In the genomic region with DNA sequence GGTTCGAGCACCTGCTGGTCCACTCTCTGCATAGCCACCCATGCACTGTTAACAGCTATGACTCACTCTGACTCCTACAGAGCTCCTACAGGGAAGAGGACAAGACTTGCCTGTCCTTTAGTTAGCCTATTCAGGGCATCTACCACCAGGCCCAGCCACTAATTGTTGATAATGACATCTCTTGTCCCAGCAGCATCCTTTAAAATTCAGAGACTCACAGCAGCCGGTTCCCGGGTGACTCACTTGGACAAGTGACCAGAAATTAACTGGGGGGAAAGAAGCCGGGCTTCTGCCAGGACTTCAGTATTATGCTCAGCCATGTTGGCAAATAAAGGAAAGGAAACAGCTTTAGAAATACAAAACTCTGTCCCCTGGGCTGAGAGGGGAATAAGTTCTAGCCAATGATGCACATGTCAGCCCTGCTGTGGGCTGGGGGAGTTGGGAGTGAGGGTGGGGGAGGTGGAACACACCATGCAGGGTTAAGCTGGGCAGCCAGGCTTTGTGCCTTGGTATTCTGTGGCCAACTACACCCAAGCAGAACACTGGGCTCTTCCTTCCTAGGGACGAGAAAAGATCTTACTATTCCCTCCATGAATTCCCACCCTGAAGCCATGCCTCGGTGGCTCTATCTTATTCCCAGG, we compare ENCODE assay signal across 12 mouse cellular contexts.
DNase-seq lines count a peak whose midpoint lies in the region; ATAC-seq lines count a peak whose summit lies in the region.
"Had no signal": no experiment of that assay in that cellular context is flagged by ENCODE, and none has a peak within 500 bp of the region (broad histone marks: within the 10 kb centered on the region; RNA-seq: fewer than 3 reads in every experiment).

No protein-coding gene starts in this region.

- peaks cover 10% of the 10 kb centered on the region; the same call in 1 of the 2 replicates for H3K4me1 ChIP-seq in midbrain, embryonic 16.5 days (ENCODE audit: control insufficient read depth, insufficient read depth, low read length)
- no peaks in the 10 kb centered on the region for H3K4me1 ChIP-seq in midbrain, embryonic 10.5 days
- H3K4me1 ChIP-seq in neural tube, embryonic 15.5 days: peaks cover 48% of the 10 kb centered on the region

- H3K9ac ChIP-seq in midbrain, embryonic 16.5 days (ENCODE audit: low read depth, low read length): no peak overlapping the region
- H3K9ac ChIP-seq in neural tube, embryonic 15.5 days (replicated peaks): no peak overlapping the region
- H3K9ac ChIP-seq: forebrain, embryonic 15.5 days had no signal

- intact Hi-C loops in gastrocnemius, postnatal 14 days (cut with DNase I; ENCODE audit: low total_unique reads): no loop called here
- intact Hi-C loops in left cerebral cortex, postnatal 14 days (cut with DNase I): loop anchor here (5.0 kb wide), 1 partner anchor 292 kb away; the partner anchor contains the start of gene Uchl1

- WGBS in midbrain, embryonic 16.5 days: 73% methylated on average over 6 of the region's 6 CpGs
- 82% methylated on average over 6 of the region's 6 CpGs for WGBS in midbrain, embryonic 10.5 days
- WGBS in neural tube, embryonic 15.5 days: 57% methylated on average over 6 of the region's 6 CpGs

- no peaks in the 10 kb centered on the region for H3K9me3 ChIP-seq in midbrain, embryonic 16.5 days (replicated peaks; ENCODE audit: control insufficient read depth, low read length, poor library complexity, severe bottlenecking)
- no peaks in the 10 kb centered on the region for H3K9me3 ChIP-seq in midbrain, embryonic 10.5 days (replicated peaks)
- H3K9me3 ChIP-seq in neural tube, embryonic 15.5 days (replicated peaks): no peaks in the 10 kb centered on the region
- H3K9me3 ChIP-seq: forebrain, embryonic 15.5 days had no signal

- no peak overlapping the region for H3K27ac ChIP-seq in midbrain, embryonic 16.5 days (ENCODE audit: low read length)
- H3K27ac ChIP-seq in midbrain, embryonic 10.5 days (replicated peaks): no peak overlapping the region
- peak overlapping the region; percentile 66 for H3K27ac ChIP-seq in neural tube, embryonic 15.5 days (replicated peaks)
- H3K27ac ChIP-seq: forebrain, embryonic 15.5 days; macrophage had no signal

- no peak overlapping the region for H3K4me3 ChIP-seq in midbrain, embryonic 16.5 days (ENCODE audit: low read depth, low read length)
- no peak overlapping the region for H3K4me3 ChIP-seq in midbrain, embryonic 10.5 days
- H3K4me3 ChIP-seq in neural tube, embryonic 15.5 days (replicated peaks): no peak overlapping the region
- H3K4me3 ChIP-seq: forebrain, embryonic 15.5 days had no signal

- H3K36me3 ChIP-seq in midbrain, embryonic 16.5 days (ENCODE audit: control insufficient read depth, insufficient read depth, low read length): no peaks in the 10 kb centered on the region
- H3K36me3 ChIP-seq in midbrain, embryonic 10.5 days: no peaks in the 10 kb centered on the region
- H3K36me3 ChIP-seq in neural tube, embryonic 15.5 days: no peaks in the 10 kb centered on the region
- H3K36me3 ChIP-seq: forebrain, embryonic 15.5 days had no signal

- DNase-seq in gastrocnemius, postnatal 14 days: peak; percentile 44
- no peak for DNase-seq in gastrocnemius, postnatal 25 days
- DNase-seq in midbrain, embryonic 10.5 days (ENCODE audit: low spot score): no peak
- peak; percentile 21 to 28 for DNase-seq in cerebellum, adult 18-20 months
- DNase-seq in urinary bladder, postnatal 25 days (ENCODE audit: low spot score): no peak
- DNase-seq in left cerebral cortex, postnatal 14 days (ENCODE audit: low spot score in 2 of 2): no peak
- DNase-seq: liver had no signal

- peak; percentile 36; the same call in 1 of the 2 replicates for ATAC-seq in midbrain, embryonic 16.5 days
- ATAC-seq in neural tube, embryonic 15.5 days (ENCODE audit: low FRiP score): peak; percentile 40
- ATAC-seq: forebrain, embryonic 15.5 days; intestine, postnatal 0 days had no signal

- H3K27me3 ChIP-seq in midbrain, embryonic 16.5 days (ENCODE audit: control insufficient read depth, insufficient read depth, low read depth, low read length): no peaks in the 10 kb centered on the region
- no peaks in the 10 kb centered on the region for H3K27me3 ChIP-seq in midbrain, embryonic 10.5 days (ENCODE audit: low read depth, poor library complexity, severe bottlenecking)
- H3K27me3 ChIP-seq in neural tube, embryonic 15.5 days (replicated peaks): no peaks in the 10 kb centered on the region
- H3K27me3 ChIP-seq: forebrain, embryonic 15.5 days had no signal

- no peak overlapping the region for H3K4me2 ChIP-seq in midbrain, embryonic 16.5 days (ENCODE audit: low read length)
- H3K4me2 ChIP-seq in neural tube, embryonic 15.5 days: no peak overlapping the region
- H3K4me2 ChIP-seq: forebrain, embryonic 15.5 days had no signal

Comparison
In these comparisons a context has a peak if more than half of its experiments do, and no peak if none do; other contexts are left out.
1. DNase-seq: peak in gastrocnemius, postnatal 14 days (single experiment) and cerebellum, adult 18-20 months (2 of 2); none in gastrocnemius, postnatal 25 days (single experiment), midbrain, embryonic 10.5 days (single experiment), urinary bladder, postnatal 25 days (single experiment) and left cerebral cortex, postnatal 14 days (0 of 2).